In the genomic region with DNA sequence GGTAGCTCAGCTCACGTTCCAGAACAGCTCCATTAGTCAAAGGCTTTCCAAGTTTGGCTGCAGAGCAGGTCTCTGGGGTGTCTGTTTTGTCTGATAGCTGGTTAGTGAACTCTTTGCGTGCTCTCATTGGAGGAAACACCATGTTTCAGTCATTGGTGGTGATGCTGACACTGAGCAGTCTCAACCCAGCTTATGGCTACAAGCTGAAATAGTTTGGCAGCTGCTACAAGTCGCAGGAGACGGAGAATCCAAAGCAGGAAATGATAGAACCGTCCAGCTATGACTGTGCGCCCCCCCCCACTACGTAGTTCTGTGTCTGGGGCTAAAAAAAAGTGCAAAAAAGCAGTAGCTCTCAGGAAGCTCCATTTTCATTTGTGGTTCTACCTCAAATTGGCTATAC, we compare ENCODE assay signal across 13 mouse cellular contexts. TPM values are rescaled to one million over a fixed set of nuclear protein-coding genes. Genes with fewer than 3 reads are reported as not detected.
DNase-seq lines count a peak whose midpoint lies in the region; ATAC-seq and TF ChIP-seq lines count a peak whose summit lies in the region.
"Had no signal": no experiment of that assay in that cellular context is flagged by ENCODE, and none has a peak within 500 bp of the region (broad histone marks: within the 10 kb centered on the region; RNA-seq: fewer than 3 reads in every experiment).

No protein-coding gene starts in this region.

- H3K4me1 ChIP-seq in liver, postnatal 0 days (ENCODE audit: insufficient read depth) = no peaks in the 10 kb centered on the region

- no peaks in the 10 kb centered on the region for H3K9me3 ChIP-seq in liver, postnatal 0 days (ENCODE audit: low read length)
- H3K9me3 ChIP-seq: hindbrain, embryonic 13.5 days had no signal

- H3K4me3 ChIP-seq in liver, postnatal 0 days (ENCODE audit: low read depth, low read length) = no peak overlapping the region
- H3K4me3 ChIP-seq: erythroblast, embryonic 14.5 days; hindbrain, embryonic 13.5 days had no signal

- no peak overlapping the region for H3K4me2 ChIP-seq in liver, postnatal 0 days (ENCODE audit: low read depth, low read length)
- H3K4me2 ChIP-seq: hindbrain, embryonic 13.5 days had no signal

- WGBS in liver, postnatal 0 days (ENCODE audit: insufficient replicate concordance) = 33% methylated on average over 7 of the region's 7 CpGs

- no peak for TF ChIP-seq CTCF in liver, postnatal 0 days (IDR thresholded peaks at IDR 0.05; ENCODE audit: low read depth)

- H3K9ac ChIP-seq in liver, postnatal 0 days (replicated peaks) = no peak overlapping the region
- H3K9ac ChIP-seq: hindbrain, embryonic 13.5 days had no signal

- peak; percentile 14 for DNase-seq in kidney, postnatal 14 days
- no peak for DNase-seq in kidney, adult 8-10 months
- DNase-seq in heart, adult 9 months (ENCODE audit: low spot score in 2 of 2) = peak; percentile 67
- DNase-seq in liver, postnatal 0 days = no peak
- DNase-seq: adrenal gland, postnatal 10 days; cerebellum, postnatal 36 days; lung, postnatal 36 days; right cerebral cortex, postnatal 4 days had no signal

- no peak overlapping the region for H3K27ac ChIP-seq in liver, postnatal 0 days (ENCODE audit: low read depth)
- H3K27ac ChIP-seq: hindbrain, embryonic 13.5 days had no signal

- TF ChIP-seq EP300 in liver, postnatal 0 days (IDR thresholded peaks at IDR 0.05; ENCODE audit: low read depth) = no peak

- peak; percentile 29; the same call in 1 of the 2 replicates for ATAC-seq in common myeloid progenitor, adult 5-6 weeks (replicated peaks; ENCODE audit: low read depth, poor library complexity, severe bottlenecking)
- ATAC-seq in hematopoietic stem cell, adult 5-6 weeks (replicated peaks in 1 of 2; ENCODE audit: insufficient read depth in 1 of 2, low FRiP score in 2 of 2, low TSS enrichment in 1 of 2, low read depth in 1 of 2, poor library complexity in 2 of 2, severe bottlenecking in 2 of 2) = peak; percentile 29 to 57; a peak in 2 of 4 replicates
- ATAC-seq in liver, postnatal 0 days = no peak
- no peak for ATAC-seq in frontal cortex, adult (ENCODE audit: low TSS enrichment)

- H3K36me3 ChIP-seq in liver, postnatal 0 days (replicated peaks; ENCODE audit: insufficient read depth, low read length) = no peaks in the 10 kb centered on the region
- H3K36me3 ChIP-seq: hindbrain, embryonic 13.5 days had no signal

- H3K27me3 ChIP-seq in liver, postnatal 0 days (ENCODE audit: insufficient read depth, low read length) = no peaks in the 10 kb centered on the region
- H3K27me3 ChIP-seq: hindbrain, embryonic 13.5 days had no signal

RNA-seq across cellular contexts. Expression of a gene that starts 12.0 kb away (rescaled TPM):
- 3.3 and 6.1 TPM in 2 replicates for total RNA-seq in common myeloid progenitor, adult 5-6 weeks (2017)
- 9.4 and 12.0 TPM in 2 replicates for total RNA-seq in hematopoietic stem cell, adult 5-6 weeks (2017)
- 0.14 and 0.15 TPM in 2 replicates for polyA plus RNA-seq in liver, postnatal 0 days (2015; fragmentation: Nextera tagmentation; extraction: Ambion mirVana)
- polyA plus RNA-seq: erythroblast, embryonic 14.5 days had no signal

Comparison
In these comparisons a context has a peak if more than half of its experiments do, and no peak if none do; other contexts are left out.
1. DNase-seq: peak in kidney, postnatal 14 days (single experiment) and heart, adult 9 months (2 of 2); none in kidney, adult 8-10 months (0 of 2) and liver, postnatal 0 days (single experiment).
2. ATAC-seq: peak in common myeloid progenitor, adult 5-6 weeks (single experiment) and hematopoietic stem cell, adult 5-6 weeks (2 of 2); none in liver, postnatal 0 days (single experiment) and frontal cortex, adult (single experiment).